In genomic region chr2:25242101-25242506, GRCm38 (mm10) we compare ENCODE assay signal across 8 mouse cellular contexts. TPM values are rescaled to one million over a fixed set of nuclear protein-coding genes. Genes with fewer than 3 reads are reported as not detected.
A peak's percentile ranks its signal among the peaks of the same experiment; 100 is the strongest.
DNase-seq lines count a peak whose midpoint lies in the region; ATAC-seq and TF ChIP-seq lines count a peak whose summit lies in the region.

TSS of gene Rnf208 (plus strand) at chr2:25242255.
TSS of gene Cysrt1 (minus strand) at chr2:25242452.

- H3K27me3 ChIP-seq in heart, adult 2 months (ENCODE audit: control insufficient read depth, insufficient read depth, low read length) = peaks cover 5% of the 10 kb centered on the region; the same call in 1 of the 2 replicates
- H3K27me3 ChIP-seq in testis, adult 2 months (ENCODE audit: control insufficient read depth, insufficient read depth, low read length) = no peaks in the 10 kb centered on the region
- peaks cover 20% of the 10 kb centered on the region for H3K27me3 ChIP-seq in hindbrain, embryonic 12.5 days
- H3K27me3 ChIP-seq in midbrain, embryonic 10.5 days (ENCODE audit: low read depth, poor library complexity, severe bottlenecking) = peaks cover 38% of the 10 kb centered on the region

- H3K9ac ChIP-seq in heart, adult 2 months (ENCODE audit: low read depth, low read length) = no peak within 1 kb of the TSS
- peak within 1 kb of the TSS; percentile 73 for H3K9ac ChIP-seq in hindbrain, embryonic 12.5 days

- TF ChIP-seq POLR2A in heart, adult 2 months (IDR thresholded peaks at IDR 0.05; ENCODE audit: insufficient read depth, low read depth, low read length) = no peak
- TF ChIP-seq POLR2A in testis, adult 2 months (IDR thresholded peaks at IDR 0.05; ENCODE audit: control insufficient read depth, low read depth, low read length) = no peak

- peak; percentile 42 for ATAC-seq in hindbrain, embryonic 12.5 days (ENCODE audit: low FRiP score)

- H3K4me1 ChIP-seq in heart, adult 2 months (ENCODE audit: control insufficient read depth, insufficient read depth, low read length) = peaks cover 2% of the 10 kb centered on the region; the same call in 1 of the 2 replicates
- peaks cover 23% of the 10 kb centered on the region for H3K4me1 ChIP-seq in testis, adult 2 months (ENCODE audit: control insufficient read depth, insufficient read depth, low read length)
- H3K4me1 ChIP-seq in hindbrain, embryonic 12.5 days = peaks cover 26% of the 10 kb centered on the region
- peaks cover 33% of the 10 kb centered on the region for H3K4me1 ChIP-seq in midbrain, embryonic 10.5 days

- no peak within 1 kb of the TSS; the same call in 1 of the 2 replicates for H3K27ac ChIP-seq in heart, adult 2 months
- no peak within 1 kb of the TSS for H3K27ac ChIP-seq in testis, adult 2 months (ENCODE audit: control insufficient read depth, insufficient read depth, low read depth, low read length)
- H3K27ac ChIP-seq in hindbrain, embryonic 12.5 days = peak within 1 kb of the TSS; percentile 76
- H3K27ac ChIP-seq in midbrain, embryonic 10.5 days (replicated peaks) = peak within 1 kb of the TSS; percentile 80

- H3K4me2 ChIP-seq in hindbrain, embryonic 12.5 days (replicated peaks) = peak within 1 kb of the TSS; percentile 92

- peak within 1 kb of the TSS; percentile 36 for H3K4me3 ChIP-seq in heart, adult 2 months
- peak within 1 kb of the TSS; percentile 72 for H3K4me3 ChIP-seq in testis, adult 2 months (ENCODE audit: control insufficient read depth, low read depth, low read length)
- peak within 1 kb of the TSS; percentile 55 for H3K4me3 ChIP-seq in hindbrain, embryonic 12.5 days
- peak within 1 kb of the TSS; percentile 67 for H3K4me3 ChIP-seq in midbrain, embryonic 10.5 days

- no peaks in the 10 kb centered on the region for H3K79me2 ChIP-seq in heart, adult 2 months (replicated peaks; ENCODE audit: control insufficient read depth, insufficient read depth, low read length)

- no peak for DNase-seq in heart, adult 2 months
- no peak for DNase-seq in heart, postnatal 4 days
- DNase-seq in testis, postnatal 10 days (ENCODE audit: low spot score) = no peak
- peak; percentile 47 for DNase-seq in midbrain, embryonic 10.5 days (ENCODE audit: low spot score)
- peak; percentile 31 for DNase-seq in thymus, postnatal 0 days (ENCODE audit: low spot score)
- DNase-seq in natural killer cell, adult 2 months (ENCODE audit: low spot score in 2 of 2) = no peak

- H3K9me3 ChIP-seq in hindbrain, embryonic 12.5 days (replicated peaks) = no peaks in the 10 kb centered on the region
- no peaks in the 10 kb centered on the region for H3K9me3 ChIP-seq in midbrain, embryonic 10.5 days (replicated peaks)

- no peak for TF ChIP-seq EP300 in heart, adult 2 months (IDR thresholded peaks at IDR 0.05; ENCODE audit: insufficient read depth, low read depth, low read length)

- under 1% methylated on average over 53 of the region's 59 CpGs for WGBS in heart, adult 2 months
- 0% methylated on average over 7 of the region's 59 CpGs for WGBS in hindbrain, embryonic 12.5 days
- WGBS in midbrain, embryonic 10.5 days = under 1% methylated on average over 56 of the region's 59 CpGs

- intact Hi-C loops in heart, adult 2 months (cut with DNase I) = no loop called here

- no peak for TF ChIP-seq CTCF in heart, adult 2 months (IDR thresholded peaks at IDR 0.05)
- no peak for TF ChIP-seq CTCF in testis, adult 2 months (IDR thresholded peaks at IDR 0.05; ENCODE audit: control insufficient read depth, insufficient read depth, insufficient replicate concordance, low read depth, low read length)

- no peaks in the 10 kb centered on the region for H3K36me3 ChIP-seq in heart, adult 2 months (ENCODE audit: control insufficient read depth, insufficient read depth, low read length)
- H3K36me3 ChIP-seq in testis, adult 2 months (ENCODE audit: control insufficient read depth, insufficient read depth, low read length) = no peaks in the 10 kb centered on the region; the same call in 1 of the 2 replicates
- peaks cover 24% of the 10 kb centered on the region for H3K36me3 ChIP-seq in hindbrain, embryonic 12.5 days
- peaks cover 31% of the 10 kb centered on the region for H3K36me3 ChIP-seq in midbrain, embryonic 10.5 days

RNA-seq across cellular contexts. Expression of gene Rnf208, which starts in this region (rescaled TPM):
- total RNA-seq in heart, adult 2 months (2021) = under 1 TPM; 0.47 to 0.61 TPM
- polyA plus RNA-seq in heart, adult 2 months (2012; rRNA removed) = 1.5 and 2.4 TPM in 2 replicates
- 1 to 10 TPM; 1.5 to 3.0 TPM for total RNA-seq in heart, postnatal 4 days (2021)
- polyA plus RNA-seq in testis, adult 2 months (2012; rRNA removed) = 7.4 and 8.1 TPM in 2 replicates
- polyA plus RNA-seq in hindbrain, embryonic 12.5 days (2016; fragmentation: Nextera tagmentation; extraction: Ambion mirVana) = 37.8 and 40.5 TPM in 2 replicates
- 28.3 and 32.0 TPM in 2 replicates for polyA plus RNA-seq in midbrain, embryonic 10.5 days (2016; fragmentation: Nextera tagmentation; extraction: Ambion mirVana)
- 0.80 and 1.2 TPM in 2 replicates for polyA plus RNA-seq in thymus, postnatal 0 days (2015; fragmentation: Nextera tagmentation; extraction: Ambion mirVana)

RNA-seq across cellular contexts. Expression of gene Cysrt1, which starts in this region (rescaled TPM):
- total RNA-seq in heart, adult 2 months (2021) = not detected
- not detected in 2 replicates for polyA plus RNA-seq in heart, adult 2 months (2012; rRNA removed)
- not detected for total RNA-seq in heart, postnatal 4 days (2021)
- 0.12 and 0.31 TPM in 2 replicates for polyA plus RNA-seq in testis, adult 2 months (2012; rRNA removed)
- not detected in 2 replicates for polyA plus RNA-seq in hindbrain, embryonic 12.5 days (2016; fragmentation: Nextera tagmentation; extraction: Ambion mirVana)
- polyA plus RNA-seq in midbrain, embryonic 10.5 days (2016; fragmentation: Nextera tagmentation; extraction: Ambion mirVana) = 0.21 and 0.22 TPM in 2 replicates
- 0.19 and 0.33 TPM in 2 replicates for polyA plus RNA-seq in thymus, postnatal 0 days (2015; fragmentation: Nextera tagmentation; extraction: Ambion mirVana)

Comparison
In these comparisons a context has a peak if more than half of its experiments do, and no peak if none do; other contexts are left out.
1. DNase-seq: peak in midbrain, embryonic 10.5 days (single experiment) and thymus, postnatal 0 days (single experiment); none in heart, adult 2 months (0 of 2), heart, postnatal 4 days (single experiment), testis, postnatal 10 days (single experiment) and natural killer cell, adult 2 months (0 of 2).
2. H3K27ac ChIP-seq: peak in hindbrain, embryonic 12.5 days (single experiment) and midbrain, embryonic 10.5 days (single experiment); none in heart, adult 2 months (single experiment) and testis, adult 2 months (single experiment).
3. Peak in every context shown above with its lines, with median percentiles within 50 percentile points of each other: H3K4me3 ChIP-seq.